Mouse (Mus musculus): Measurements from ENCODE around the gene Ltn1.

GRCm38 (mm10) chr16:87432033-87432814 lies at the start of gene Ltn1:
- TF ChIP-seq CTCF (IDR thresholded peaks at IDR 0.05; ENCODE audit: insufficient read depth, low read depth, low read length) (no peak), POLR2A (IDR thresholded peaks at IDR 0.05; ENCODE audit: insufficient read depth, low read depth, low read length) (peak; percentile 64; the same call in 1 of the 2 replicates)

All from olfactory bulb, adult 2 months (tissue).